Mouse (Mus musculus): ENCODE data around the gene Gabrb1. TPM values are rescaled to one million over a fixed set of nuclear protein-coding genes. Genes with fewer than 3 reads are reported as not detected.
A peak's percentile ranks its signal among the peaks of the same experiment; 100 is the strongest.
"Not testable (repeated sequence)": the region's sequence is repeated elsewhere in the genome, so short reads cannot be mapped to it uniquely, and the experiment has no call there.

Gabrb1 gene
- polyA plus RNA-seq, 1 experiment from 2014 or later, result 32.2 TPM

DNA sequence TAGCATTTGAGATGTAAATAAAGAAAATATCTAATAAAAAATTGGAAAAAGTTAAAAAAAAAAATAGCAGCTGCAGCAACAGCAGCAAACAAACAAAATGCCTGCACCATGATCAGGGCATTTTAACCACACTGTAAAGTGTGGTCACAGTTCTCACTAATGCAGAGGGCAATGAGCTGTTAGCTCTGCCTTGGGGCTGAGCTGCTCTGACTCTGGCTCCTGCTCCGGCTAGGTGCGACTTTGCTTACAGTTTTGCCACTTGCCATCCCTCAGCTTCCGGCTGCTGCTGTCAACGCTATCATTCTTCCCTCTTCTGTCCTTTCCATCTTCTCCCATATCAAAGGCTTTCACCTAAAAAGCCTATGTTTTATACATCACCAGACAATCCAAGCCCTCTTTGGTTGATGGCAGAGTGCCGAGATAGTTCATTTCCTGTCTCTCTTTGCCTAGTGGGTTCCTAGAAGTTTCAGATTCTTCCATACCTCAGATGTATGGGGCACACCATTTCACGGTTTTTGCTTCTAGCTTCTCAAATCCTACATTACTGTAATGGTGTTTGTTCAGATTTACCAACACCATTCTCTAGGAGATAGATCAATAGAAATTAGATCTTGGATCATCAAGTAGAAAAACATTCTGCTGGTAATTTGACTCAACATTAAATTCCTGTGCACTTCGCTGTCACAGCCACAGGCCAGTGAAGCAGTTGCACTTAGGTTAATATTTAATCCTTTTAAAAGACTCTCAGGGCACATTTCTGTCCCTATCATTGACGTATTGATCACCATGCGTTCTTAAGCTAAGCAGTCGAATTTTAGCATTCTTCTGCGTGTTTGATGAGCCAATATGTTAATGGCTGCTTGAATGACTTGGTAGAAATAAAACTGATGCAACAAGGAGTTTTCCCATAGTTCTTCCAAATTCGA is 385.6 kb downstream of the Gabrb1 start:
- Histone ChIP-seq H3K4me3 (ENCODE audit: low read depth, low read length) (no peak overlapping the region), H3K27me3 (ENCODE audit: control insufficient read depth, insufficient read depth, low read length) (no peaks in the 10 kb centered on the region), H3K9ac (replicated peaks; ENCODE audit: low read depth, low read length) (no peak overlapping the region), H3K4me2 (ENCODE audit: low read depth, low read length) (no peak overlapping the region), H3K27ac (ENCODE audit: low read depth, low read length) (no peak overlapping the region), H3K9me3 (ENCODE audit: control insufficient read depth, low read length) (no peaks in the 10 kb centered on the region), H3K36me3 (ENCODE audit: control insufficient read depth, insufficient read depth, low read length) (no peaks in the 10 kb centered on the region), H3K4me1 (ENCODE audit: control insufficient read depth, insufficient read depth, low read length) (no peaks in the 10 kb centered on the region)
- 84% methylated on average over 12 of the region's 12 CpGs for WGBS
- no peak for ATAC-seq (ENCODE audit: low read depth)

DNA sequence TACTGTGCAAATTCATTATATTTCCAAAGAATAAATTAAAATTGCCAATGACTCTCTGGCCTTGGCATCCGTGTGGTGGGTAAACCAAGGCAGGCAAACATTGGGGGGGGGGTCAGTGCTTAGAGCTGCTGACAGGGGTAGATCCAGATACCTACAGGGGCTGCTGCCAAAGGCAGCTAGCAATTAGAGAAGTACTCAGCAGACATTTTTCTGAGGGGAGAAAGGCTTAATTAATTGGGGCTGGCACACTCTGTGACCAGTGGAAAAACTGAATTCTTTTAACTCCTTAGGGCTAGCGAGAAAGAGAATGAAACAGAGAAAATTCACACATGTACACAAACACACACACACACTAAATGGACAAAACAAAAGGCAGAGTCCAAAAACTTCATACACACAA is 388.3 kb downstream of the Gabrb1 start:
- Histone ChIP-seq H3K4me2 (ENCODE audit: low read depth, low read length) (no peak overlapping the region), H3K4me3 (ENCODE audit: low read depth, low read length) (no peak overlapping the region), H3K9ac (replicated peaks; ENCODE audit: low read depth, low read length) (no peak overlapping the region), H3K36me3 (ENCODE audit: control insufficient read depth, insufficient read depth, low read length) (no peaks in the 10 kb centered on the region), H3K27ac (ENCODE audit: low read depth, low read length) (no peak overlapping the region), H3K27me3 (ENCODE audit: control insufficient read depth, insufficient read depth, low read length) (no peaks in the 10 kb centered on the region), H3K4me1 (ENCODE audit: control insufficient read depth, insufficient read depth, low read length) (no peaks in the 10 kb centered on the region), H3K9me3 (ENCODE audit: control insufficient read depth, low read length) (no peaks in the 10 kb centered on the region)
- WGBS, result 80% methylated on average over 2 of the region's 2 CpGs
- no peak for ATAC-seq (ENCODE audit: low read depth)

DNA sequence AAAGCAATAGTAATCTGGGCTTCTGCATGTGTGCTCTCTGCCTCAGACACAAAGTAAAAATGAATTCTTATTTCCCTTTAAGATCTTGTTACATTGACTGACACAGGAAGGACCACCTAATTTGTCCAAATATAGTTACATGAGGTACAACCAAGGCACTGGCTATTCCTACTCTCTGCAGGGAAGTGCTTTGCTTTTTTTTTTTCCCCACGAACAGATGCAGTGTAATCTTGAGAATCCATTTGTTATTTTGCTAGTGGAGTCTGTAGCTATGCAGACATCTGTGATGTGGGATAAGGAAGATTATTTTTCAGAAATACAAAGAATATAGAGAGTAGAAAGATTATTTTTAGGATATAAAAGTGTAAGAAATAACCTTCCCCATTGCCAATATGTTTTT is 406.2 kb downstream of the Gabrb1 start:
- 70% methylated on average over 1 of the region's 1 CpGs for WGBS
- H3K27ac ChIP-seq (ENCODE audit: low read depth, low read length), result no peak overlapping the region
- H3K36me3 ChIP-seq (ENCODE audit: control insufficient read depth, insufficient read depth, low read length), result no peaks in the 10 kb centered on the region
- no peak for ATAC-seq (ENCODE audit: low read depth)
- no peaks in the 10 kb centered on the region for H3K9me3 ChIP-seq (ENCODE audit: control insufficient read depth, low read length)
- no peak overlapping the region for H3K4me3 ChIP-seq (ENCODE audit: low read depth, low read length)
- no peak overlapping the region for H3K9ac ChIP-seq (replicated peaks; ENCODE audit: low read depth, low read length)
- no peaks in the 10 kb centered on the region for H3K27me3 ChIP-seq (ENCODE audit: control insufficient read depth, insufficient read depth, low read length)
- no peaks in the 10 kb centered on the region for H3K4me1 ChIP-seq (ENCODE audit: control insufficient read depth, insufficient read depth, low read length)
- no peak overlapping the region for H3K4me2 ChIP-seq (ENCODE audit: low read depth, low read length)

DNA sequence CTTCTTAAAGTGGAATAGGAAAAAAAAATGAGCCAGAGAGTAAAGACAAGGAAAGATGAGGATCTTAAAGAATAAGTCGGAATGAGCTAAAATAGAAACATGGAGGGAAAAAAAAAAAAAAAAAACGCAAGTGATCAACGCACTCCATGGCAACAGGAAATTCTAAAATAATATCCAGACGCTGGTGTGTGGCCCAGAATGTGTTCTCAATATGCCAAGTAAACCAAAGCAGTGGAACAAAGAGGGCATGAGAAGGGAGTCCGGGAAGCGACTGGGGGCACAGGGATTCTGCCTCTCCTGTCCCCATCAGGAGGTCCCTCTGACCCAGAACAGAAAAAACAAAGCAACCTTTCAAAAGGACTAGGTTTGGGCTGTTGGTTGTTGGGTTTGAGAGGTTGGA is 410.9 kb downstream of the Gabrb1 start:
- H3K4me1 ChIP-seq (ENCODE audit: control insufficient read depth, insufficient read depth, low read length), result no peaks in the 10 kb centered on the region
- no peak overlapping the region for H3K4me3 ChIP-seq (ENCODE audit: low read depth, low read length)
- no peak overlapping the region for H3K4me2 ChIP-seq (ENCODE audit: low read depth, low read length)
- no peak overlapping the region for H3K9ac ChIP-seq (replicated peaks; ENCODE audit: low read depth, low read length)
- no peaks in the 10 kb centered on the region for H3K27me3 ChIP-seq (ENCODE audit: control insufficient read depth, insufficient read depth, low read length)
- WGBS, result 80% methylated on average over 6 of the region's 6 CpGs
- ATAC-seq (ENCODE audit: low read depth), result no peak
- H3K36me3 ChIP-seq (ENCODE audit: control insufficient read depth, insufficient read depth, low read length), result no peaks in the 10 kb centered on the region
- no peaks in the 10 kb centered on the region for H3K9me3 ChIP-seq (ENCODE audit: control insufficient read depth, low read length)
- H3K27ac ChIP-seq (ENCODE audit: low read depth, low read length), result no peak overlapping the region

DNA sequence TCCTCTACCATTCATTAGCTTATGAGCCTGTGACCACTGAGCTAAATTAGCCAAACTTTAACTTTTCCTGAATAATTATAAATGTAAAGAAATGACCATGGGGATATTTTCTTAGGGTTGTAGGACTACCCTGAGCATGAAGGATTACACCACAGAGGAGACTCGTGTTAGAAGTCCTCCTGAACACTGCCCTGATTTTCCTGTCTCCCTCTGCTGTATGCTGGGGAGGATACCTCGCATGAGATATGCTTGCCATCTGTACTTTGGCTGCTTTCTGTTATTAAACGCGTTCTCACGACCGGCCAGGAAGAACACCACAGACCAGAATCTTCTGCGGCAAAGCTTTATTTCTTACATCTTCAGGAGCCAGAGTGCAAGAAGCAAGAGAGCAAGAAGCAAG is 411.5 kb downstream of the Gabrb1 start:
- H3K4me2 ChIP-seq (ENCODE audit: low read depth, low read length); H3K4me1 ChIP-seq (ENCODE audit: control insufficient read depth, insufficient read depth, low read length); H3K27ac ChIP-seq (ENCODE audit: low read depth, low read length); H3K27me3 ChIP-seq (ENCODE audit: control insufficient read depth, insufficient read depth, low read length); H3K4me3 ChIP-seq (ENCODE audit: low read depth, low read length); H3K9ac ChIP-seq (replicated peaks; ENCODE audit: low read depth, low read length); ATAC-seq (ENCODE audit: low read depth); H3K36me3 ChIP-seq (ENCODE audit: control insufficient read depth, insufficient read depth, low read length); H3K9me3 ChIP-seq (ENCODE audit: control insufficient read depth, low read length): not testable (repeated sequence)
- 91% methylated on average over 7 of the region's 7 CpGs for WGBS

DNA sequence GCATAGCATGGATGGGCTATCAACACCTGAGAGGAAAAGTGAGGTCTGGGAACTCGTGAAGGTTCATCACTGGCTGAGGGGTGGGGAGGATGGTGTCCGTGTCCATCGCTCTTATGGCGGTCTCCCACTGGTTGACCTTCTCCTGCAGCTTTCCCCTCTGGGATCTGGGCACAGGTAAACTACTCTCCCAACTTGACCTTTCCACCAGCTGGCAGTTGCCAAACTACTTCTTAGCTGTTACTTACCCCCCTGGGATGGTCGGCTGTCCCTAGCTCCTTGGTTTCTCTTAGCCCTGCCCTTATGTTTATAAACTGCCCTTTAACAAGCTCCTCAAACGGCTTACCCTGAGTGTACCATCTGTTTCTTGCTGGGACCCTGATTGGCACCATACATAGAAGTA is 418.9 kb downstream of the Gabrb1 start:
- WGBS, result 92% methylated on average over 6 of the region's 6 CpGs
- no peak overlapping the region for H3K4me3 ChIP-seq (ENCODE audit: low read depth, low read length)
- H3K4me2 ChIP-seq (ENCODE audit: low read depth, low read length), result no peak overlapping the region
- no peaks in the 10 kb centered on the region for H3K9me3 ChIP-seq (ENCODE audit: control insufficient read depth, low read length)
- ATAC-seq (ENCODE audit: low read depth), result no peak
- H3K27ac ChIP-seq (ENCODE audit: low read depth, low read length), result no peak overlapping the region
- no peaks in the 10 kb centered on the region for H3K27me3 ChIP-seq (ENCODE audit: control insufficient read depth, insufficient read depth, low read length)
- no peak overlapping the region for H3K9ac ChIP-seq (replicated peaks; ENCODE audit: low read depth, low read length)
- H3K36me3 ChIP-seq (ENCODE audit: control insufficient read depth, insufficient read depth, low read length), result no peaks in the 10 kb centered on the region
- H3K4me1 ChIP-seq (ENCODE audit: control insufficient read depth, insufficient read depth, low read length), result no peaks in the 10 kb centered on the region

DNA sequence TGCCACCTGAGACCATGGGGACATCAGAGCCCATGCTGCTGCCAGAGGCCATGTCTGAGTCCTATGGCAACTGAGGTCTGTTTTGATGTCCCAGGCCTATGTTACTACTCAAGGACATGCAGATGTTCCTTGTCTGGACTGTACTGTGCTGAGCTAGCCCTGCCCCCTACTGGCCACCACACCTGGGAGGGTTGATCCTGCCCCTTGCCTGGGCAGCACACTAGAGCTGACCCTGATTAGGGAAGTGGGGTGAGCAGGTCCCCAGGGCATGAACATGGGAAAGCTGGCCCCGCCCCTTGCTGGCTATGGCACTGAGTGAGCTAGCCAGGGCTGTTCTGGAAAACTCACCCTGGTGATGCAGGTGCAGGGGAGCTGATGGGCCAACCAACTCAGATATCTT is 428.6 kb downstream of the Gabrb1 start:
- H3K36me3 ChIP-seq (ENCODE audit: control insufficient read depth, insufficient read depth, low read length), result no peaks in the 10 kb centered on the region
- WGBS, result 100% methylated on average over 1 of the region's 1 CpGs

DNA sequence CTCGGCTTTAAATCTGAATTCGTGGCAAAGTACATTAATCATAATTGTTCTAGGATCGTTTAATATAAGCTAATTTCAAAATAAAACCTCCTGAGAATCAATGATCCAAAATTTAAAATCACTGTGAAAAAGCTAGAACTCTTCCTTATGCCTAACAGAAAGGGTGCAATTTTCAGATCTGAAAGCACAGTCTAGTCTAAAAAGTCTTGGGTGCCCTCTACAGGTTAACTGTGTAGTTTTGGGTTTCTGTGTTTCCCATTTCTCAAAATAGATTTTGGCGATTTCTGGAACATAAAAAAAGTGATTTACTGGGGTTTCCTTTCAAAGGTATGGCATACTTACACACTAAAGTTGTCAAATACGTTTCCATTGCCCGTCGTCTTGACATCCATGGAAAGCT is 436.7 kb downstream of the Gabrb1 start:
- Histone ChIP-seq H3K4me2 (ENCODE audit: low read depth, low read length) (no peak overlapping the region), H3K27ac (ENCODE audit: low read depth, low read length) (no peak overlapping the region), H3K4me3 (ENCODE audit: low read depth, low read length) (no peak overlapping the region), H3K4me1 (ENCODE audit: control insufficient read depth, insufficient read depth, low read length) (no peaks in the 10 kb centered on the region), H3K36me3 (ENCODE audit: control insufficient read depth, insufficient read depth, low read length) (no peaks in the 10 kb centered on the region), H3K27me3 (ENCODE audit: control insufficient read depth, insufficient read depth, low read length) (no peaks in the 10 kb centered on the region), H3K9ac (replicated peaks; ENCODE audit: low read depth, low read length) (no peak overlapping the region), H3K9me3 (ENCODE audit: control insufficient read depth, low read length) (no peaks in the 10 kb centered on the region)
- peak; percentile 78; the same call in 1 of the 2 replicates for ATAC-seq (ENCODE audit: low read depth)
- 51% methylated on average over 7 of the region's 7 CpGs for WGBS

More for the DNA sequence above, 428.6 kb downstream of the Gabrb1 start:
- no peak overlapping the region for H3K27ac ChIP-seq (ENCODE audit: low read depth, low read length)
- H3K4me3 ChIP-seq (ENCODE audit: low read depth, low read length), result no peak overlapping the region
- no peaks in the 10 kb centered on the region for H3K27me3 ChIP-seq (ENCODE audit: control insufficient read depth, insufficient read depth, low read length)
- no peak for ATAC-seq (ENCODE audit: low read depth)
- no peak overlapping the region for H3K4me2 ChIP-seq (ENCODE audit: low read depth, low read length)
- no peaks in the 10 kb centered on the region for H3K4me1 ChIP-seq (ENCODE audit: control insufficient read depth, insufficient read depth, low read length)
- no peaks in the 10 kb centered on the region for H3K9me3 ChIP-seq (ENCODE audit: control insufficient read depth, low read length)
- no peak overlapping the region for H3K9ac ChIP-seq (replicated peaks; ENCODE audit: low read depth, low read length)

DNA sequence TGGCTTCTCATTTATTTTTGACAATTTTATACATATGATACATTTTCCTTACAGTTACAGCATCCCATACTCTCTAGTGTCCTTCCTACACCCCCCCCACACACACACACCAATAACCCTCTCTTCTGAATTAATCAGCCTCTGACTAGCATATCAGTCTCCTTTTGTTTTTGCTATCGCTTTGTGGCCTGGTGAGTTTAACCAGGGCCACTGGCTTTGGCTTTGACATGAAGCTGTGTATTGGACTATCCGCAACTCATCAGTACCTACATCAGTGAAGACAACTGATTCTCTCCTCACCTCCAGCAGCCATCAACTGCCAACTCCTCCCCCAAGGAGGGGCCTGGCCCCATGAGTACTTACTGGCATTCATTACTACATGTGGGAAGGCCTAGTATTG is 437.1 kb downstream of the Gabrb1 start:
- H3K9me3 ChIP-seq (ENCODE audit: control insufficient read depth, low read length), result no peaks in the 10 kb centered on the region
- H3K27me3 ChIP-seq (ENCODE audit: control insufficient read depth, insufficient read depth, low read length), result no peaks in the 10 kb centered on the region
- H3K36me3 ChIP-seq (ENCODE audit: control insufficient read depth, insufficient read depth, low read length), result no peaks in the 10 kb centered on the region
- no peak overlapping the region for H3K4me3 ChIP-seq (ENCODE audit: low read depth, low read length)
- 90% methylated on average over 2 of the region's 2 CpGs for WGBS
- no peak overlapping the region for H3K9ac ChIP-seq (replicated peaks; ENCODE audit: low read depth, low read length)
- H3K27ac ChIP-seq (ENCODE audit: low read depth, low read length), result no peak overlapping the region
- H3K4me2 ChIP-seq (ENCODE audit: low read depth, low read length), result no peak overlapping the region
- H3K4me1 ChIP-seq (ENCODE audit: control insufficient read depth, insufficient read depth, low read length), result no peaks in the 10 kb centered on the region
- ATAC-seq (ENCODE audit: low read depth), result 0 out of 2 replicates have a peak, but pooled peaks have one; percentile 33

All from neural tube, embryonic 14.5 days (tissue).